In the genomic region with DNA sequence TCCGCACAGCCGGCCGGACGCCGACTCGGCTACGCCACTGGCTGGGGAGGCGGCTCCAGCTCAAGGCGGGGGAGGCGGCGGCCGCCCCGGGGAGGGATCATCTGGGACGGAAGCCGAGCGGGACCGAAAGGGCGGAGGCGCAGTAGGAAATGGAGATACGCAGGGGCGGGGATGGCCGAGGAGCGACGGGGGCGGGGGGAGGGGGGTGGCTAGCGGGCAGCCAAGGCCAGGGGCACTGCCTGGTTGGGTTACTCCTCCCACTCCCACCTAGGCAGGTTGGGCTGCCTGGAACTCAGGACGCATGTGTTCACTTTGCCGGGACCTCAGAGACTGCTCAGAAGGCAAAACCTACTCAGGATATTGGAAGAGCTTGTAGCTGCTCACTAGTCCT, we compare ENCODE assay signal across 8 mouse cellular contexts. TPM values are rescaled to one million over a fixed set of nuclear protein-coding genes. Genes with fewer than 3 reads are reported as not detected.
DNase-seq lines count a peak whose midpoint lies in the region; ATAC-seq and TF ChIP-seq lines count a peak whose summit lies in the region.

A gene (minus strand): TSS at position 152 of the 391 bp plus-strand sequence.

- no peaks in the 10 kb centered on the region for H3K9me3 ChIP-seq in E14TG2a.4 (ENCODE audit: low read length)
- no peaks in the 10 kb centered on the region for H3K9me3 ChIP-seq in forebrain, embryonic 13.5 days (replicated peaks)
- H3K9me3 ChIP-seq in neural tube, embryonic 15.5 days (replicated peaks): no peaks in the 10 kb centered on the region

- DNase-seq in c-Kit-positive CD71-positive TER-119-positive erythroid progenitor cells, embryonic 14.5 days (ENCODE audit: low spot score): peak; percentile 83
- DNase-seq in heart, postnatal 10 days: peak; percentile 97
- DNase-seq in layer of hippocampus, adult 11-12 months (ENCODE audit: low spot score): peak; percentile 94
- DNase-seq in lung, adult 18-20 months: peak; percentile 95 to 96
- DNase-seq in testis, postnatal 14 days (ENCODE audit: low spot score): peak; percentile 93

- intact Hi-C loops in heart, postnatal 10 days (cut with DNase I): loop anchor here (2.0 to 5.0 kb wide), 2 partner anchors 76 to 110 kb away; a partner anchor contains a TSS

- H3K36me3 ChIP-seq in E14TG2a.4 (ENCODE audit: insufficient read depth, low read length): no peaks in the 10 kb centered on the region; the same call in 1 of the 2 replicates
- H3K36me3 ChIP-seq in forebrain, embryonic 13.5 days (ENCODE audit: poor library complexity, severe bottlenecking): no peaks in the 10 kb centered on the region
- no peaks in the 10 kb centered on the region for H3K36me3 ChIP-seq in neural tube, embryonic 15.5 days

- peak within 1 kb of the TSS; percentile 69 for H3K4me2 ChIP-seq in forebrain, embryonic 13.5 days
- peak within 1 kb of the TSS; percentile 67 for H3K4me2 ChIP-seq in neural tube, embryonic 15.5 days

- H3K4me1 ChIP-seq in E14TG2a.4 (replicated peaks; ENCODE audit: low read depth, low read length): peaks cover 17% of the 10 kb centered on the region; the same call in 1 of the 2 replicates
- H3K4me1 ChIP-seq in forebrain, embryonic 13.5 days: peaks cover 19% of the 10 kb centered on the region
- H3K4me1 ChIP-seq in neural tube, embryonic 15.5 days: peaks cover 30% of the 10 kb centered on the region

- peak; percentile 96 for ATAC-seq in forebrain, embryonic 13.5 days
- peak; percentile 97 for ATAC-seq in neural tube, embryonic 15.5 days (ENCODE audit: low FRiP score)

- H3K4me3 ChIP-seq in E14TG2a.4 (replicated peaks; ENCODE audit: low read length): peak within 1 kb of the TSS; percentile 94
- peak within 1 kb of the TSS; percentile 87 for H3K4me3 ChIP-seq in forebrain, embryonic 13.5 days
- H3K4me3 ChIP-seq in neural tube, embryonic 15.5 days (replicated peaks): peak within 1 kb of the TSS; percentile 90

- peak within 1 kb of the TSS; percentile 77 for H3K27ac ChIP-seq in forebrain, embryonic 13.5 days
- peak within 1 kb of the TSS; percentile 83 for H3K27ac ChIP-seq in neural tube, embryonic 15.5 days (replicated peaks)

- H3K27me3 ChIP-seq in E14TG2a.4 (ENCODE audit: insufficient read depth, low read length): peaks cover 3% of the 10 kb centered on the region; the same call in 1 of the 2 replicates
- H3K27me3 ChIP-seq in forebrain, embryonic 13.5 days: peaks cover 3% of the 10 kb centered on the region; the same call in 1 of the 2 replicates
- H3K27me3 ChIP-seq in neural tube, embryonic 15.5 days (replicated peaks): no peaks in the 10 kb centered on the region

- TF ChIP-seq CTCF in E14TG2a.4 (conservative IDR thresholded peaks at IDR 0.05; ENCODE audit: low read length): no peak

- peak within 1 kb of the TSS; percentile 94 for H3K9ac ChIP-seq in forebrain, embryonic 13.5 days
- H3K9ac ChIP-seq in neural tube, embryonic 15.5 days (replicated peaks): peak within 1 kb of the TSS; percentile 86

- WGBS in forebrain, embryonic 13.5 days: 1% methylated on average over 18 of the region's 28 CpGs
- WGBS in neural tube, embryonic 15.5 days: 0% methylated on average over 22 of the region's 28 CpGs

RNA-seq across cellular contexts. Expression of the gene that starts here (rescaled TPM):
- polyA plus RNA-seq in forebrain, embryonic 13.5 days (2015; fragmentation: Nextera tagmentation; extraction: Ambion mirVana): 25.2 and 25.4 TPM in 2 replicates
- 10 to 100 TPM; 35.2 to 35.9 TPM for total RNA-seq in heart, postnatal 10 days (2021)
- polyA plus RNA-seq in neural tube, embryonic 15.5 days (2015; fragmentation: Nextera tagmentation; extraction: Ambion mirVana): 23.0 and 26.1 TPM in 2 replicates

Comparison
In these comparisons a context has a peak if more than half of its experiments do, and no peak if none do; other contexts are left out.
1. Peak in every context shown above with its lines: DNase-seq, ATAC-seq, H3K4me3 ChIP-seq and H3K27ac ChIP-seq.